Mouse (Mus musculus) spleen, adult 2 months (tissue): ENCODE results near the gene Igf2bp2.

Source experiments
- CTCF ChIP-seq: fragments of 200-500 bp; IDR thresholded peaks from 2 replicates; pipeline ENCODE4 v1.5.1; 2011; ENCODE audit warnings: mild to moderate bottlenecking, inconsistent platforms; ENCODE audit not compliant: insufficient read depth, insufficient read length, insufficient replicate concordance; ENCODE audit errors: extremely low read depth
- POLR2A ChIP-seq: fragments of 200-500 bp; IDR thresholded peaks from 2 replicates; pipeline ENCODE4 v1.6.1; 2011; ENCODE audit warnings: low read depth, low read length, inconsistent platforms

GRCm38 (mm10) chr16:22149659-22150345 lies 13.3 kb downstream of the Igf2bp2 start:
- TF ChIP-seq POLR2A, result no peak
- TF ChIP-seq CTCF, result no peak
